Mouse (Mus musculus): ENCODE measurements at regions not wholly inside any gene's neighbourhood (a gene's known extent, or its start where the extent isn't known, plus 50 kb on each side); places are given as distances from the start of the nearest gene placed in this dataset.

- WGBS: 67% methylated on average over 1 of the region's 1 CpGs
- Histone ChIP-seq H3K27ac (replicated peaks) (no peak overlapping the region), H3K9ac (no peak overlapping the region), H3K4me2 (no peak overlapping the region), H3K9me3 (no peaks in the 10 kb centered on the region), H3K36me3 (no peaks in the 10 kb centered on the region), H3K27me3 (no peaks in the 10 kb centered on the region), H3K4me1 (replicated peaks) (no peaks in the 10 kb centered on the region), H3K4me3 (no peak overlapping the region)
- no peak for ATAC-seq (ENCODE audit: low read depth)
Measured at GRCm38 (mm10) chr14:86230609-86231008, 910.4 kb downstream of the Diaph3 start.

DNA sequence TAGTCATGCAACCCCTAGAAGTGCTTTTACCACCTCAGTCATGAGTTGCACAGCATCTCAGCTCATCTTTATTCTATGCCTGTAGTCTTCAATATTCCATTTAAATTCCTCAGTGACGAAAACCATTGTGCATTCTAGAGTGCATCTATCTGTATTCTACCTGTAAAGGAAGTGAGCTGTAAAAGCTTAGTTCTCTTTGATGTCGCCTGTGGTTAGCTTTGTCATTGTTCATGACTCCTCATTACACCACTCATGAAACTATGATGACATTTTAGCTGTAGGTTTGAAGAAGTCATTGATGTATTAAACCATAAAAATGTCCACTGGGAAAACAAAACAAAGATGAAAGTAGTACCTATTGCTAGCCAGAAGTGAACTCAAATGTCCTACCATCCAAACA, 911.3 kb downstream of the Diaph3 start:
- Histone ChIP-seq H3K36me3 (no peaks in the 10 kb centered on the region), H3K27ac (replicated peaks) (no peak overlapping the region), H3K4me1 (replicated peaks) (no peaks in the 10 kb centered on the region), H3K9me3 (no peaks in the 10 kb centered on the region), H3K27me3 (no peaks in the 10 kb centered on the region), H3K4me3 (no peak overlapping the region), H3K4me2 (no peak overlapping the region), H3K9ac (no peak overlapping the region)
- WGBS: 86% methylated on average over 2 of the region's 2 CpGs
- ATAC-seq (ENCODE audit: low read depth): no peak

DNA sequence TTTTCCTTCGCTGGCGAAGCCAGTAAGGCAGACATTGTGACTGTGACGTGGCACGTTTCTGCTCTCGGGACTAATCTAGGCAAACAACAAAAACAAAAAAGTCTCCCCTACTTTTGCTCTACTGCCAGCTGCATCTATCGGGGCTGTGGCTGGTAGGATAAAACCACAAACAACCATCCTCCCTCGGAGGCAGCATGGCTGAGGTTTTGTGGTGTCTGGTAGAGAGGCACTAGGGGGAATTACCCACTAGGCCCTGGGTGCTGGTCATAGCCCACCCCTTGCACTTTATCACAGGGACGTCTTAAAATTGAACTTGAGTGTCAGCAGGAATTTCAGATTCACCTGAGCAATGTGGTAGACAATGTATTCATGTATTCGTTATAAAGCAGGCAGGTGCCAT, 925.3 kb downstream of the Diaph3 start:
- no peaks in the 10 kb centered on the region for H3K27me3 ChIP-seq
- no peak for ATAC-seq (ENCODE audit: low read depth)
- 88% methylated on average over 9 of the region's 9 CpGs for WGBS
- no peaks in the 10 kb centered on the region for H3K36me3 ChIP-seq
- no peak overlapping the region for H3K27ac ChIP-seq (replicated peaks)
- no peak overlapping the region for H3K9ac ChIP-seq
- H3K4me1 ChIP-seq (replicated peaks): no peaks in the 10 kb centered on the region
- no peak overlapping the region for H3K4me2 ChIP-seq
- no peaks in the 10 kb centered on the region for H3K9me3 ChIP-seq
- H3K4me3 ChIP-seq: no peak overlapping the region

DNA sequence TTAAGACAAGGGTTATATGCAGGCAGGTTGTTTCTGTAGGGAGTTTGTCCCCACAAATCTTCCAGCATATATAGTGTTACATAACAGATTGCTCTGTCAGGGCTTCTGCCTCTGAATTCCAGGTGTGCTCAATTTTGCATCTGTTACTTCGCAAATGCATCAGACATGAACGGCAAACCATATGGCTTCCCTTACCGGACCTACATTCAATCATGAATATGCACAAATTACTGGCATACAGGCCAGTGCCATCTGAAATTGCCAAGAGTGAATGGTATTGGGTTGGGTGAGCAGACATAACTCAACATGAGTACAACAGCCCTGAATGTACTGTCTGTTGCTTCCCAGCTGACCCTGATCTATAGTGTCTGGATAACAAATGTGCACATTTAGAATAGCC, 929.4 kb downstream of the Diaph3 start:
- H3K4me2 ChIP-seq: no peak overlapping the region
- 81% methylated on average over 3 of the region's 3 CpGs for WGBS
- no peak for ATAC-seq (ENCODE audit: low read depth)

GRCm38 (mm10) chr14:86204582-86204981, 936.5 kb downstream of the Diaph3 start:
- Histone ChIP-seq H3K36me3 (no peaks in the 10 kb centered on the region), H3K4me3 (no peak overlapping the region), H3K27ac (replicated peaks) (no peak overlapping the region), H3K9ac (no peak overlapping the region), H3K9me3 (no peaks in the 10 kb centered on the region), H3K4me1 (replicated peaks) (no peaks in the 10 kb centered on the region), H3K27me3 (no peaks in the 10 kb centered on the region), H3K4me2 (no peak overlapping the region)
- ATAC-seq (ENCODE audit: low read depth): no peak
- WGBS: 75% methylated on average over 7 of the region's 7 CpGs

More for the DNA sequence above, 929.4 kb downstream of the Diaph3 start:
- no peak overlapping the region for H3K9ac ChIP-seq
- no peaks in the 10 kb centered on the region for H3K36me3 ChIP-seq
- no peaks in the 10 kb centered on the region for H3K9me3 ChIP-seq
- no peaks in the 10 kb centered on the region for H3K27me3 ChIP-seq
- H3K4me3 ChIP-seq: no peak overlapping the region
- H3K27ac ChIP-seq (replicated peaks): no peak overlapping the region
- no peaks in the 10 kb centered on the region for H3K4me1 ChIP-seq (replicated peaks)

DNA sequence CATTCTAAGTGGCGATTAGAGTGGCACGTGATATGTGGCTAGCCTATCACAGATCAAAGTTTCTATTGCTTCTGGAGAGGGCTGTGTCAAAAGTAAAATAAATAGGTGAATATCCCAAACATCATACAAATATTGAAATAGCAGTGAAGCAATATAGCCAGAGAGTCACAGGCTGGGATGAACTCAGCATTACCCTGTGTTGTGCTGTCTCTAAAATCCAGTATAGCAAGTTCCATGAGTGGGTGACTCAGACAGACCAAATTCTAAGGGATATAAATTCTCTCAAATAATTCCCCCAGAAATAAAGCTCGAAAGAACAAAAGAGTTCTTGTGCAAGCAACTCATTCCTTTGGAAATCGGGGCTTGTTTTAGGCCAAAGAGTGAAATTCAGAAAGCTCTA, 943.2 kb downstream of the Diaph3 start:
- Histone ChIP-seq H3K4me3 (no peak overlapping the region), H3K27ac (replicated peaks) (no peak overlapping the region), H3K27me3 (no peaks in the 10 kb centered on the region), H3K9me3 (no peaks in the 10 kb centered on the region), H3K4me1 (replicated peaks) (no peaks in the 10 kb centered on the region), H3K4me2 (no peak overlapping the region), H3K36me3 (no peaks in the 10 kb centered on the region), H3K9ac (no peak overlapping the region)
- no peak for ATAC-seq (ENCODE audit: low read depth)
- WGBS: 90% methylated on average over 4 of the region's 4 CpGs

GRCm38 (mm10) chr14:86184663-86185381, 956.2 kb downstream of the Diaph3 start:
- Histone ChIP-seq H3K4me3 (no peak overlapping the region), H3K9me3 (no peaks in the 10 kb centered on the region), H3K9ac (no peak overlapping the region), H3K27me3 (no peaks in the 10 kb centered on the region), H3K4me2 (no peak overlapping the region), H3K4me1 (replicated peaks) (no peaks in the 10 kb centered on the region), H3K27ac (replicated peaks) (no peak overlapping the region), H3K36me3 (no peaks in the 10 kb centered on the region)
- WGBS: 76% methylated on average over 4 of the region's 4 CpGs
- ATAC-seq (ENCODE audit: low read depth): no peak

GRCm38 (mm10) chr14:86178517-86178916, 962.5 kb downstream of the Diaph3 start:
- WGBS: 65% methylated on average over 4 of the region's 4 CpGs
- Histone ChIP-seq H3K27ac (replicated peaks) (no peak overlapping the region), H3K4me3 (no peak overlapping the region), H3K9ac (no peak overlapping the region), H3K36me3 (no peaks in the 10 kb centered on the region), H3K4me2 (no peak overlapping the region), H3K9me3 (no peaks in the 10 kb centered on the region), H3K4me1 (replicated peaks) (no peaks in the 10 kb centered on the region), H3K27me3 (no peaks in the 10 kb centered on the region)
- ATAC-seq (ENCODE audit: low read depth): no peak

- Histone ChIP-seq H3K27me3 (no peaks in the 10 kb centered on the region), H3K4me1 (replicated peaks) (no peaks in the 10 kb centered on the region), H3K36me3 (no peaks in the 10 kb centered on the region), H3K9ac (no peak overlapping the region), H3K4me3 (no peak overlapping the region), H3K27ac (replicated peaks) (no peak overlapping the region), H3K9me3 (no peaks in the 10 kb centered on the region), H3K4me2 (no peak overlapping the region)
- no peak for ATAC-seq (ENCODE audit: low read depth)
- WGBS: 54% methylated on average over 1 of the region's 1 CpGs
Measured at GRCm38 (mm10) chr14:86171118-86171517, 969.9 kb downstream of the Diaph3 start.

GRCm38 (mm10) chr14:86159151-86159550, 981.9 kb downstream of the Diaph3 start:
- H3K9me3 ChIP-seq: no peaks in the 10 kb centered on the region
- no peak overlapping the region for H3K4me2 ChIP-seq
- 90% methylated on average over 10 of the region's 10 CpGs for WGBS

GRCm38 (mm10) chr14:86154688-86155087, 986.3 kb downstream of the Diaph3 start:
- no peak for ATAC-seq (ENCODE audit: low read depth)
- 81% methylated on average over 3 of the region's 3 CpGs for WGBS
- Histone ChIP-seq H3K36me3 (no peaks in the 10 kb centered on the region), H3K4me2 (no peak overlapping the region), H3K9ac (no peak overlapping the region), H3K4me3 (no peak overlapping the region), H3K27me3 (no peaks in the 10 kb centered on the region), H3K27ac (replicated peaks) (no peak overlapping the region), H3K9me3 (no peaks in the 10 kb centered on the region), H3K4me1 (replicated peaks) (no peaks in the 10 kb centered on the region)

More at GRCm38 (mm10) chr14:86159151-86159550, 981.9 kb downstream of the Diaph3 start:
- Histone ChIP-seq H3K27ac (replicated peaks) (no peak overlapping the region), H3K4me3 (no peak overlapping the region), H3K27me3 (no peaks in the 10 kb centered on the region), H3K36me3 (no peaks in the 10 kb centered on the region), H3K4me1 (replicated peaks) (no peaks in the 10 kb centered on the region), H3K9ac (no peak overlapping the region)
- no peak for ATAC-seq (ENCODE audit: low read depth)

- no peak overlapping the region for H3K4me2 ChIP-seq
Measured at GRCm38 (mm10) chr14:86151276-86151675, 989.8 kb downstream of the Diaph3 start.

DNA sequence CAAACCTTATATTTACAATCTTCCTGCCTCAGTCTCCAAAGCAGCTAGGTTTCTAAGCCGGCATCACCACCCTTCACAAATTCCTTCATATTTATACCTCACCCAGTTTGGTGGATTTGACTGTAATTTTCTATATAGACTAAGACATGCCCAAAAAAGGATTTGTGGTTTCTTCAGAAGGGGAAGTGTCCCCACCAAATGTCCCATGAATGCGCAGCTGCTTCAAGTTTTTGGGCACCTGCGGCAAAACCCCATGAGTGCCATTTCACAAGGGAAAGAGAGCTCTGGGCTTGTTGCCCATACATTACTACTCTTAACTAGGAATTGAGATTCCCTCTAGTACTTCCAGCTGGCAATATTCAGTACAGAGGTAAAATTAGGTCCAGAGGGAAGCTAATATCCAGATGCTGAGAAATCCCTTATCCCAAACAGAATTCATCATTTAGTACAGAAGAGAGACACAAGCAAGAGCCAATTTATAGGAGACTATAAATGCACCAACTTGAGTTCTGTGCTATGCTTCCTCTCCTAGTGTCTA, 990.6 kb downstream of the Diaph3 start:
- Histone ChIP-seq H3K4me1 (replicated peaks) (no peaks in the 10 kb centered on the region), H3K9ac (no peak overlapping the region), H3K27ac (replicated peaks) (no peak overlapping the region), H3K4me2 (no peak overlapping the region), H3K27me3 (no peaks in the 10 kb centered on the region), H3K9me3 (no peaks in the 10 kb centered on the region), H3K4me3 (no peak overlapping the region), H3K36me3 (no peaks in the 10 kb centered on the region)
- 96% methylated on average over 3 of the region's 3 CpGs for WGBS
- no peak for ATAC-seq (ENCODE audit: low read depth)

More at GRCm38 (mm10) chr14:86151276-86151675, 989.8 kb downstream of the Diaph3 start:
- Histone ChIP-seq H3K9me3 (no peaks in the 10 kb centered on the region), H3K36me3 (no peaks in the 10 kb centered on the region), H3K27ac (replicated peaks) (no peak overlapping the region), H3K9ac (no peak overlapping the region), H3K4me1 (replicated peaks) (no peaks in the 10 kb centered on the region), H3K4me3 (no peak overlapping the region), H3K27me3 (no peaks in the 10 kb centered on the region)
- whole genome bisulfite sequencing: 86% methylated on average over 1 of the region's 1 CpGs
- no peak for ATAC-seq (ENCODE audit: low read depth)

All from neural tube, embryonic 13.5 days (tissue).